Mouse (Mus musculus) cortical plate, adult 2 months (tissue): Measurements from ENCODE around the gene Cdk2ap1.

Source experiments
- CTCF ChIP-seq: fragments of 200-500 bp; IDR thresholded peaks from 2 replicates; pipeline ENCODE4 v1.5.1; 2011; ENCODE audit warnings: mild to moderate bottlenecking, control low read depth, low read length; ENCODE audit not compliant: insufficient read depth; ENCODE audit errors: extremely low read depth
- POLR2A ChIP-seq: fragments of 200-500 bp; IDR thresholded peaks from 2 replicates; pipeline ENCODE4 v1.6.1; 2011; ENCODE audit warnings: mild to moderate bottlenecking, low read length, control low read depth; ENCODE audit not compliant: insufficient read depth; ENCODE audit errors: extremely low read depth

DNA sequence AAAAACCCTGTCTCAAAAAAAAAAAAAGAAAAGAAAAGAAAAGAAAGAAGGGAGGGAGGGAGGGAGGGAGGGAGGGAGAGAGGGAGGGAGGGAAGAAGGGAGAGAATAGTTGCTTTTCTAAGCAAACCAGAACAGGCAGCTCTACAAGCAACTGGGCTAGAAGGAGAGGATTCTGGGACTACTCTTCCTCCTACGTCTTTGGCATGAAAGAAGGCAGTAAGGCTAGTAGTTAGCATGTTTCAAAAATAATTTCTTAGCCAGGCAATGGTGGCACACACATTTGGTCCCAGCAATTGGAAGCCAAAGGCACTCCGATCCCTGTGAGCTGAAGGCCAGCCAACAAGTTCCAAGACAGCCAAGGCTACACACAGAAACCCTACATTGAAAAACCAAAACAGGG lies 2.9 kb upstream of the Cdk2ap1 start:
- TF ChIP-seq CTCF (no peak), POLR2A (no peak)
